Mouse (Mus musculus) heart, embryonic 11.5 days (tissue): ENCODE measurements around the gene Senp3. TPM values are rescaled to one million over a fixed set of nuclear protein-coding genes. Genes with fewer than 3 reads are reported as not detected.
"Not testable (repeated sequence)": the region's sequence is repeated elsewhere in the genome, so short reads cannot be mapped to it uniquely, and the experiment has no call there.

Experiments used
- ATAC-seq: fragments of 200-750 bp; cut with Nextera tagmentation; replicated peaks from 2 replicates; pipeline ENCODE4 v1.8.0; 2017; ENCODE audit warnings: moderate library complexity; ENCODE audit not compliant: insufficient number of reproducible peaks, low FRiP score, low TSS enrichment
- H3K27ac ChIP-seq: fragments of 300-500 bp; sonication (generic); 2 replicates; pipeline ENCODE4 v1.5.1; 2014; ENCODE audit warnings: mild to moderate bottlenecking, low read depth, low read length
- H3K27me3 ChIP-seq: fragments of 300-500 bp; sonication (generic); 2 replicates; pipeline ENCODE4 v1.6.1; 2014; ENCODE audit warnings: mild to moderate bottlenecking, low read length, mixed read lengths; ENCODE audit not compliant: control insufficient read depth, insufficient read depth
- H3K36me3 ChIP-seq: fragments of 300-500 bp; sonication (generic); 2 replicates; pipeline ENCODE4 v1.6.1; 2014; ENCODE audit warnings: mild to moderate bottlenecking, low read length, moderate library complexity, mixed read lengths; ENCODE audit not compliant: control insufficient read depth, insufficient read depth
- H3K4me1 ChIP-seq: fragments of 300-500 bp; sonication (generic); 2 replicates; pipeline ENCODE4 v1.6.1; 2014; ENCODE audit warnings: low read length; ENCODE audit not compliant: control insufficient read depth, insufficient read depth
- H3K4me2 ChIP-seq: fragments of 300-500 bp; sonication (generic); 2 replicates; pipeline ENCODE4 v1.6.1; 2014; ENCODE audit warnings: mild to moderate bottlenecking, moderate library complexity
- H3K4me3 ChIP-seq: fragments of 300-500 bp; sonication (generic); 2 replicates; pipeline ENCODE4 v1.5.1; 2014; ENCODE audit warnings: low read depth, low read length
- H3K9ac ChIP-seq: fragments of 300-500 bp; sonication (generic); 2 replicates; pipeline ENCODE4 v1.6.1; 2014; ENCODE audit warnings: mild to moderate bottlenecking, low read depth, low read length, moderate library complexity
- H3K9me3 ChIP-seq: fragments of 300-500 bp; sonication (generic); replicated peaks from 2 replicates; pipeline ENCODE4 v1.6.1; 2016; ENCODE audit warnings: low read length; ENCODE audit not compliant: control insufficient read depth
- WGBS: fragments of 180-500 bp; shearing (Covaris S2); extraction: QIAGEN DNeasy Blood & Tissue Kit; methylation state at CpG from one replicate; pipeline ENCODE4 v1.1.7; 2014; ENCODE audit not compliant: insufficient replicate concordance; 5-methylcytosine and 5-hydroxymethylcytosine counted together
- microRNA counts: library from miRNA; unstranded; fragments of <30 nt; microRNA quantifications from one replicate; lab custom pipeline; 2015
- microRNA-seq: library from miRNA; unstranded; fragments of <30 nt; microRNA quantifications from one replicate; pipeline ENCODE4, GENCODE M21; 2016; ENCODE audit warnings: borderline number of aligned reads
- polyA plus RNA-seq: library from polyadenylated mRNA; unstranded; fragments of >200 nt; fragmentation: Nextera tagmentation; extraction: Ambion mirVana; gene quantifications from 2 replicates; pipeline ENCODE4 v1.2.1, GENCODE M21; 2014

Senp3 gene
- polyA plus RNA-seq, 1 experiment from 2014 or later: 81.4 TPM

DNA sequence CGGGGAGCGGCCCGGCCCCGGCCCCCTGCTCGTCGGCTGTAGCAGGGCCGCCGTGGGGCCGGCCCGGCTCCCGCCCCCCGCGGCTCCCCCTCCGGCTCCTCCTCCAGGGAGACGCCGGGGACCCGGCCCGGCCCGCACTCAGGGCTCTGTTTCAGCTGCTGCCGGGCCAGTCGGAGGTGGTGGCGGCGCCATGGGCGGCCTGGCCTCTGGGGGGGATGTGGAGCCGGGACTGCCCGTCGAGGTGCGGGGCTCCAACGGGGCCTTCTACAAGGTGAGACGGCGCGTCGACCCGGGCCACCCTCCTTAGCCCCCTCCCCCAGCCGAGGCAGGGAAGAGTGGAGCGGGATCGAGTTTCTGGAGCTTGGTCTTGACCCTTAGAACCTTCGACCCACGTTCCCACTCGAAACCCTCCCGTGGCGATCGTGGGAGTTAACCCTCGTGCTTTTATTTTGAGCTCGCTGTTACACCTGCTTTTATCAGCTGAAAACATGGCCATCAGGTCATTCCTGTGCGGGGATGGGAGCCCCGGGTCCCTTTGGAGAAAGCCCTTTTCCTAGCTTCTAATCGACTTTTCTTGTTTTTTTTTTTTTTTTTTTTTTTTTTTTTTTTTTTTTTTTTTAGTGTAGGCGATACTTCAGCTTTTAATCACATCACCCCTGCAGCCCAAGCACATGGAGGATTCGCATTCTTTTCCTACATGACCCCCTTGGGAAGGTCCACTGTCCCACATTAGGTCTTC lies 48.6 kb downstream of the Senp3 start:
- peaks cover 20% of the 10 kb centered on the region for H3K4me1 ChIP-seq
- H3K36me3 ChIP-seq: peaks cover 4% of the 10 kb centered on the region; the same call in 1 of the 2 replicates
- peak overlapping the region; percentile 98 for H3K27ac ChIP-seq
- H3K9ac ChIP-seq: peak overlapping the region; percentile 96
- peak overlapping the region; percentile 97 for H3K4me3 ChIP-seq
- under 1% methylated on average over 42 of the region's 50 CpGs for WGBS
- H3K4me2 ChIP-seq: peak overlapping the region; percentile 89
- H3K9me3 ChIP-seq: no peaks in the 10 kb centered on the region
- no peaks in the 10 kb centered on the region for H3K27me3 ChIP-seq
- ATAC-seq: peak; percentile 62

DNA sequence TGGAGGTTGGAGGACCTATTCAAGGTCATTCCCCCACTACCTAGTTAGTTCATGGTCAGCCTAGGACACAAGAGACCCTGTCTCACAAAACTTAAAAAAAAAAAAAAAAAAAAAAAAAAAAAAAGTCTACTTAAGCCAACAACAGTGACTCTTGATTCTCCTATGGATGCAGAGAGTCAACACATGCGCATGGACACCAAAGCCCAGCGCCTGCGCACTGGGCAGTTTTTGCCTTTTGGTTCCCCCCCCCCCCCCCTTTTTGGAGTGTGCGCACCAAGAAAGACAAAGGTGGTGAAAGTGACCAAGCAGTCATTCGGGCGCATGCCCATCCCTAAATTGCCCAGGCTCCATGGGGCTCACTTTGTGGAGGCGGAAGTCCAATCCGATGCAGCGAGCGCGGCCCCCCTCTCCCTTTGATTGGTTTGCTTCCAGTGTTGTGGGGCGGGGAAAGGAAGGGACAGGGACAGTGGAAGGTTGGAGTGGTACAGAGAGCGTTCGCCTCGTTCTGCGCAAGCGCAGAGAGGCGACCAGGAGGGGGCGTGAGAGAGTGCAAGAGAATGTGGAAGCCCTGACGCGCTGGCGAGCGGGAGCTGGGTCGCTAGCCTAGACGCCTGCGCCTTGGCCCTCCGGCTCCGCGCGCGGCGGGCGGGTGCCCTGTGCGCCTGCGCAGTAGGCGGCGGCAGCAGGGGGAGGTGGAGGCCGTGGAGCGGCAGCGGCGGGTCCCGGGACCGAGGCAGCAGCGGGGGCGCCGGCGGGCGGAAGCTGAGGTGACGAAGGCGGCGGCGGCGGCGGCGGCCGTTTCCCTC lies 49.4 kb downstream of the Senp3 start, which contains the start of gene Fxr2:
Gene Fxr2, plus strand, starts transcription at position 707 of the 806 bp plus-strand sequence.
- peak; percentile 97 for ATAC-seq

DNA sequence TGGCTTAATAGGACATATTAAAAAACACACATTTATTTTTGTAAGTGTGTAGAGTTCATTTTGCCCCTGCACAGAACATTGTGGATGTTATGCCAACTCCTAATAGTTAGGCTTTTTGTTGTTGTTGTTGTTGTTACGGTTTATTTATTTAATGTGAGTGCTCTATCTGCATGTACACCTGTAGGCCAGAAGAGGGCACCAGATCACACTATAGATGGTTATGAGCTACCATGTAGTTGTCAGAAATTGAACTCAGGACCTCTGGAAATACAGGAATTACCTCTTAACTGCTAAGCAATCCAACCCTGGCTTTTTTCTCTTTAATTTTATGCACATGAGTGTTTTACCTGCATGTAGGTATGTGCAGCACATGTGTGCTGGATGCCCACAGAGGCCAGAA lies 52.1 kb downstream of the Senp3 start:
- H3K9ac ChIP-seq: no peak overlapping the region
- no peaks in the 10 kb centered on the region for H3K36me3 ChIP-seq
- no peak for ATAC-seq
- H3K4me1 ChIP-seq: peaks cover 11% of the 10 kb centered on the region
- H3K9me3 ChIP-seq: no peaks in the 10 kb centered on the region
- H3K4me3 ChIP-seq: no peak overlapping the region
- 69% methylated on average over 1 of the region's 1 CpGs for WGBS
- H3K27ac ChIP-seq: no peak overlapping the region
- no peak overlapping the region for H3K4me2 ChIP-seq
- no peaks in the 10 kb centered on the region for H3K27me3 ChIP-seq

More for the DNA sequence above, 49.4 kb downstream of the Senp3 start, which contains the start of gene Fxr2:
- Histone ChIP-seq H3K4me1 (peaks cover 20% of the 10 kb centered on the region), H3K9ac (peak within 1 kb of the TSS; percentile 96), H3K27ac (peak within 1 kb of the TSS; percentile 98), H3K27me3 (no peaks in the 10 kb centered on the region), H3K4me2 (peak within 1 kb of the TSS; percentile 89), H3K9me3 (no peaks in the 10 kb centered on the region), H3K4me3 (peak within 1 kb of the TSS; percentile 97), H3K36me3 (peaks cover 3% of the 10 kb centered on the region; the same call in 1 of the 2 replicates)
- WGBS: under 1% methylated on average over 43 of the region's 56 CpGs

DNA sequence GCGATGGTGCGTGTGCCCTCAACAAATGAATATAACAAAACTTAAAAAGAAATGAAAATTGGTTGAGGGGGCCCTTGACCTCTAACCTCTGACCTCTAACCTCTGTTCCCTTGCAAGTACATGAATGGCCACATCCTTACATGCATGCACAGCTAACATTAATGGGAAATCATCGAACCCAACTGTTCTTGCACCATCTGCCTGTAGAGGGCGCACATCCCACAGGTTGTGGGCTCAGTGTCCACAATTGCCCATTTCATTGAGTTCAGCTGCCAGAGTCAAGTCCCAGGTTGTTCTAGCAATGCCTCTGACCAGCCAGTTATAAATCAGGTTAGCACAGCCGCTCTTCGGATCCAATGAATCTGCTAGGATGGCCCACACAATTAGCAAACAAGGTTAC lies 53.6 kb downstream of the Senp3 start:
- WGBS: 35% methylated on average over 6 of the region's 6 CpGs

DNA sequence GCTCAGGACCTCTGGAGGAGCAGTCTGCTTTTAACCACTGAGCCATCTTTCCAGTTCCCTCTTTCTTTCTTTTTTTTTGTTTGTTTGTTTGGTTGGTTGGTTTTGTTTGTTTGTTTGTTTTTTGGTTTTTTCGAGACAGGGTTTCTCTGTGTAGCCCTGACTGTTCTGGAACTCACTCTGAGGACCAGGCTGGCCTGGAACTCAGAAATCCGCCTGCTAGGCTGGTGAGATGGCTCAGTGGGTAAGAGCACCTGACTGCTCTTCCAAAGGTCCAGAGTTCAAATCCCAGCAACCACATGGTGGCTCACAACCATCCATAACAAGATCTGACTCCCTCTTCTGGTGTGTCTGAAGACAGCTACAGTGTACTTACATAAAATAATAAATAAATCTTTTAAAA lies 57.5 kb downstream of the Senp3 start:
- not testable (repeated sequence) for H3K4me2 ChIP-seq, H3K4me1 ChIP-seq, H3K36me3 ChIP-seq, H3K9me3 ChIP-seq, H3K27ac ChIP-seq, ATAC-seq, H3K4me3 ChIP-seq, H3K27me3 ChIP-seq, H3K9ac ChIP-seq
- WGBS: 86% methylated on average over 2 of the region's 2 CpGs

More for the DNA sequence above, 53.6 kb downstream of the Senp3 start:
- Histone ChIP-seq H3K27ac (no peak overlapping the region), H3K4me1 (no peaks in the 10 kb centered on the region), H3K9ac (no peak overlapping the region), H3K4me2 (no peak overlapping the region), H3K36me3 (no peaks in the 10 kb centered on the region), H3K27me3 (no peaks in the 10 kb centered on the region), H3K9me3 (no peaks in the 10 kb centered on the region), H3K4me3 (no peak overlapping the region)
- no peak for ATAC-seq

MicroRNA genes within 50 kb of the gene (microRNA counts, 519-probe panel; counts per million panel counts)
- microRNA mmu-miR-1934 (lab: Ali Mortazavi, UCI) (32.2 counts per million), microRNA mmu-miR-467f (lab: Ali Mortazavi, UCI) (2,492 counts per million, percentile 6 among the panel's probes with 10 or more counts)

Small RNA genes within 50 kb of the gene (microRNA-seq; reads per million reads assigned to microRNA genes)
- gene Mir1934: 5.4 reads per million, percentile 40 among the genes with 10 or more reads in this experiment
- not detected for gene Mir467f

Other genes with a start within 250 kb of the Senp3 start
- 0.20 and 1.3 TPM in 2 replicates for gene Dnah2, start 133.0 kb downstream of the Senp3 start, polyA plus RNA-seq
- 15.2 and 19.0 TPM in 2 replicates for gene Efnb3, start 121.9 kb downstream of the Senp3 start, polyA plus RNA-seq
- 20.3 and 22.9 TPM in 2 replicates for gene Wrap53, start 101.8 kb downstream of the Senp3 start, polyA plus RNA-seq
- gene Trp53, start 101.7 kb downstream of the Senp3 start, polyA plus RNA-seq: 103 and 107 TPM in 2 replicates
- 31.0 and 36.2 TPM in 2 replicates for gene Atp1b2, start 76.1 kb downstream of the Senp3 start, polyA plus RNA-seq
- gene Shbg, start 64.2 kb downstream of the Senp3 start, polyA plus RNA-seq: 1.5 TPM in 1 of 2 replicates, not detected in the other
- gene Sat2, start 60.1 kb downstream of the Senp3 start, polyA plus RNA-seq: 15.2 and 16.4 TPM in 2 replicates
- 21.1 and 29.0 TPM in 2 replicates for gene Fxr2, start 49.1 kb downstream of the Senp3 start, polyA plus RNA-seq
- gene Sox15, start 26.8 kb downstream of the Senp3 start, polyA plus RNA-seq: not detected in 2 replicates
- gene Mpdu1, start 19.4 kb downstream of the Senp3 start, polyA plus RNA-seq: 16.5 and 35.1 TPM in 2 replicates
- gene Cd68, start 15.9 kb downstream of the Senp3 start, polyA plus RNA-seq: 4.2 and 4.7 TPM in 2 replicates
- 530 and 592 TPM in 2 replicates for gene Eif4a1, start 9.7 kb downstream of the Senp3 start, polyA plus RNA-seq
- gene Tnfsf13, start 3.7 kb upstream of the Senp3 start, polyA plus RNA-seq: 0.24 TPM in 1 of 2 replicates, not detected in the other
- 4.4 TPM in 2 replicates for gene Tnfsf12, start 13.8 kb upstream of the Senp3 start, polyA plus RNA-seq
- gene Tnfsfm13, start 14.0 kb upstream of the Senp3 start, polyA plus RNA-seq: 3.0 and 4.2 TPM in 2 replicates
- 29.0 and 36.7 TPM in 2 replicates for gene Polr2a, start 76.6 kb upstream of the Senp3 start, polyA plus RNA-seq
- 0.10 TPM in 1 of 2 replicates, not detected in the other for gene Slc35g3, start 79.9 kb upstream of the Senp3 start, polyA plus RNA-seq
- gene Zbtb4, start 83.8 kb upstream of the Senp3 start, polyA plus RNA-seq: 2.1 and 3.1 TPM in 2 replicates
- 3.7 and 4.5 TPM in 2 replicates for gene Chrnb1, start 113.9 kb upstream of the Senp3 start, polyA plus RNA-seq
- 1.5 and 2.5 TPM in 2 replicates for gene Fgf11, start 119.8 kb upstream of the Senp3 start, polyA plus RNA-seq
- gene Tmem102, start 123.5 kb upstream of the Senp3 start, polyA plus RNA-seq: 1.1 and 1.5 TPM in 2 replicates
- not detected in 2 replicates for gene Gm39566, start 133.2 kb upstream of the Senp3 start, polyA plus RNA-seq
- gene Spem2, start 136.4 kb upstream of the Senp3 start, polyA plus RNA-seq: not detected in 2 replicates
- gene Spem1, start 140.1 kb upstream of the Senp3 start, polyA plus RNA-seq: not detected in 2 replicates
- gene Nlgn2, start 155.7 kb upstream of the Senp3 start, polyA plus RNA-seq: 3.1 and 3.3 TPM in 2 replicates
- 321 and 331 TPM in 2 replicates for gene Tmem256, start 156.4 kb upstream of the Senp3 start, polyA plus RNA-seq
- gene Plscr3, start 164.3 kb upstream of the Senp3 start, polyA plus RNA-seq: 65.9 and 75.2 TPM in 2 replicates
- gene Tnk1, start 176.6 kb upstream of the Senp3 start, polyA plus RNA-seq: 0.23 and 0.39 TPM in 2 replicates
- gene Tmem95, start 195.9 kb upstream of the Senp3 start, polyA plus RNA-seq: not detected in 2 replicates
- gene Kctd11, start 199.3 kb upstream of the Senp3 start, polyA plus RNA-seq: 3.3 and 3.8 TPM in 2 replicates
- 7.2 and 8.1 TPM in 2 replicates for gene Acap1, start 213.5 kb upstream of the Senp3 start, polyA plus RNA-seq
- 5.3 and 5.8 TPM in 2 replicates for gene 2810408A11Rik, start 218.9 kb upstream of the Senp3 start, polyA plus RNA-seq
- gene Neurl4, start 219.0 kb upstream of the Senp3 start, polyA plus RNA-seq: 9.3 and 10.8 TPM in 2 replicates
- 53.2 and 62.2 TPM in 2 replicates for gene Gps2, start 231.8 kb upstream of the Senp3 start, polyA plus RNA-seq
- gene Eif5a, start 239.9 kb upstream of the Senp3 start, polyA plus RNA-seq: 1,428 and 1,516 TPM in 2 replicates